Mouse (Mus musculus) forebrain, embryonic 12.5 days (tissue): ENCODE results near the gene Cdc45. TPM values are rescaled to one million over a fixed set of nuclear protein-coding genes. Genes with fewer than 3 reads are reported as not detected.

ENCODE experiments used
- ATAC-seq: fragments of 200-750 bp; cut with Nextera tagmentation; 2 replicates; pipeline ENCODE4 v1.8.0; 2017; ENCODE audit warnings: moderate TSS enrichment; ENCODE audit not compliant: low FRiP score
- H3K27ac ChIP-seq: fragments of 300-500 bp; sonication (generic); 2 replicates; pipeline ENCODE4 v1.5.1; 2016; ENCODE audit warnings: mild to moderate bottlenecking
- H3K27me3 ChIP-seq: fragments of 300-500 bp; sonication (generic); 2 replicates; pipeline ENCODE4 v1.6.1; 2016; ENCODE audit warnings: mild to moderate bottlenecking
- H3K36me3 ChIP-seq: fragments of 300-500 bp; sonication (generic); replicated peaks from 2 replicates; pipeline ENCODE4 v1.6.1; 2016; ENCODE audit warnings: mild to moderate bottlenecking
- H3K4me1 ChIP-seq: fragments of 300-500 bp; sonication (generic); 2 replicates; pipeline ENCODE4 v1.6.1; 2016
- H3K4me2 ChIP-seq: fragments of 300-500 bp; sonication (generic); 2 replicates; pipeline ENCODE4 v1.6.1; 2016; ENCODE audit warnings: mild to moderate bottlenecking, moderate library complexity
- H3K4me3 ChIP-seq: fragments of 300-500 bp; sonication (generic); replicated peaks from 2 replicates; pipeline ENCODE4 v1.5.1; 2016; ENCODE audit warnings: mild to moderate bottlenecking
- H3K9ac ChIP-seq: fragments of 300-500 bp; sonication (generic); 2 replicates; pipeline ENCODE4 v1.6.1; 2016; ENCODE audit warnings: mild to moderate bottlenecking
- H3K9me3 ChIP-seq: fragments of 300-500 bp; sonication (generic); 2 replicates; pipeline ENCODE4 v1.6.1; 2016
- WGBS: fragments of 180-500 bp; shearing (Covaris S2); methylation state at CpG from one replicate; pipeline ENCODE4 v1.1.7; 2016; 5-methylcytosine and 5-hydroxymethylcytosine counted together
- polyA plus RNA-seq: library from polyadenylated mRNA; unstranded; fragments of >200 nt; fragmentation: Nextera tagmentation; extraction: Ambion mirVana; gene quantifications from 2 replicates; pipeline ENCODE4 v1.2.1, GENCODE M21; 2016

Cdc45 gene
- polyA plus RNA-seq, 1 experiment from 2014 or later: 56.6 TPM

GRCm38 (mm10) chr16:18751885-18752499 lies 59.8 kb downstream of the Cdc45 start:
- Histone ChIP-seq H3K9me3 (no peaks in the 10 kb centered on the region), H3K27me3 (no peaks in the 10 kb centered on the region), H3K4me1 (no peaks in the 10 kb centered on the region), H3K4me3 (no peak overlapping the region), H3K4me2 (no peak overlapping the region), H3K36me3 (no peaks in the 10 kb centered on the region), H3K9ac (no peak overlapping the region), H3K27ac (no peak overlapping the region)
- no peak for ATAC-seq
- 83% methylated on average over 10 of the region's 10 CpGs for whole genome bisulfite sequencing

GRCm38 (mm10) chr16:18751101-18751500 lies 60.7 kb downstream of the Cdc45 start:
- Histone ChIP-seq H3K4me3 (no peak overlapping the region), H3K27ac (no peak overlapping the region), H3K9ac (no peak overlapping the region), H3K36me3 (no peaks in the 10 kb centered on the region), H3K4me1 (no peaks in the 10 kb centered on the region), H3K27me3 (no peaks in the 10 kb centered on the region), H3K9me3 (no peaks in the 10 kb centered on the region), H3K4me2 (no peak overlapping the region)
- WGBS: 80% methylated on average over 11 of the region's 11 CpGs
- ATAC-seq: no peak

- Histone ChIP-seq H3K27ac (no peak overlapping the region), H3K9me3 (no peaks in the 10 kb centered on the region), H3K4me3 (no peak overlapping the region), H3K36me3 (no peaks in the 10 kb centered on the region), H3K4me2 (no peak overlapping the region), H3K27me3 (no peaks in the 10 kb centered on the region; the same call in 1 of the 2 replicates), H3K4me1 (no peaks in the 10 kb centered on the region), H3K9ac (no peak overlapping the region)
- no peak for ATAC-seq
- 87% methylated on average over 20 of the region's 20 CpGs for WGBS
Measured at GRCm38 (mm10) chr16:18746268-18747122, 65.3 kb downstream of the Cdc45 start.

DNA sequence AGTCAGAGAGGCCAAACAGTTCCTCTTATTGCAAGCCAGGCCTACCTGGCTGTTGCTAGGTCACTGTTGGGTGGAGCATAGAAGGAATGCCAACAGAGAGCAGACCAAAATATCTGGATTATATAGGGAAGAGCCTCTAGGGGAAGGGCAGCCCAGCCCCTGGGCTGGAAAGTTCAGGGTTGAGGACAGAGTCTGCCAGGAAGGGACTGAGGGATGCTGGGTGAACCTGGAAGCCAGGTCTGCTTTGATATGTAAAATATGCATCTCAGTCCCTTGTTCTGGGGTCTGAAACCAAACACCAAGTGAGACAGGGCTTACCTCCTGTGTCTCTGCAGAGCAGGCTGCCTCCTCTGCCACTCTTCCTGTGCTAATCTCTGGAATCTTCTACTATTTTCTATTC lies 73.5 kb downstream of the Cdc45 start:
- ATAC-seq: no peak
- Histone ChIP-seq H3K4me1 (no peaks in the 10 kb centered on the region), H3K27ac (no peak overlapping the region), H3K36me3 (no peaks in the 10 kb centered on the region), H3K9ac (no peak overlapping the region), H3K4me3 (no peak overlapping the region), H3K9me3 (no peaks in the 10 kb centered on the region), H3K27me3 (0 out of 2 replicates have a peak, but pooled peaks cover 4% of the 10 kb centered on the region), H3K4me2 (no peak overlapping the region)

DNA sequence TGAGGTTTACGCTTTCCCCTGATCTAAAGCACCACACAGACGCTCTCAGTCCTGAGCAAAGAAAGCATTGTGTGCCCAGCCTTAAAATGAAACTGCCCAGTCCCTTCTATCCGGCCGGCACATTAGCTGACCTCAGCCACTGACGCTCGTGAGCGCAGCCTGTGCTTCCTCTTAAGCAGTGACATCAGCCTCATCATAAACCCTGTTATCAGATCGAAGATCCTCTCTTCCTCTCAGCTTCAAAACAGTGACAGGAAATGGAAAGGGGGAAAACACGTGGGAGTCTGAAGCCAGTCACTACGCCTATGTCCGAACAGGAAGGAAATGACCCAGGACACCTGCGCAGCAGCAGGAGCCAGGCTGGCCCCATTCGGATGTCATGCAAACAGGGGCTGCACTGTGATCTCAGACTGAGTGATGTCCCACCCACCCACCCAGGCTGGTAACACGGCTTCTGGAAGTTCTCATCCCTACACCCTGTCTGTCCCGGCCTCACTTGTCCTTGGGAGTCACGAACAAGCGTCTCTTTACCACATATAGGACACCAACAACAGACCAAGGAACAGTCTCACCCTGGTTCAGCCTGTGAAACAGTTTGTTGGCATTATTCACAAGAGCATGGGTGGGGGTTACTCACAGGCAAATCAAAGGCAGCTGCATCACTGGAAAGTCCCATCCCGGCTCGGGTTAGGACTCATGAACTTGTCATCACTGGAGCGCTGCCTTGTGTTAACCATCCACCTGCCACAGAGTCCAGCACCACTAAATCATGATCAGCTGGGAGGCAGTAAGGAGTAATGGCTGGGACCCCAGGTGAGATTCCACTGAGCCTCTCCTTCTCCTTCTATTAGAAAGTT lies 78.5 kb downstream of the Cdc45 start:
- Histone ChIP-seq H3K4me1 (no peaks in the 10 kb centered on the region), H3K9ac (no peak overlapping the region), H3K36me3 (no peaks in the 10 kb centered on the region), H3K27ac (no peak overlapping the region), H3K27me3 (0 out of 2 replicates have a peak, but pooled peaks cover 4% of the 10 kb centered on the region), H3K4me2 (no peak overlapping the region), H3K4me3 (no peak overlapping the region), H3K9me3 (no peaks in the 10 kb centered on the region)
- WGBS: 71% methylated on average over 20 of the region's 20 CpGs
- no peak for ATAC-seq

DNA sequence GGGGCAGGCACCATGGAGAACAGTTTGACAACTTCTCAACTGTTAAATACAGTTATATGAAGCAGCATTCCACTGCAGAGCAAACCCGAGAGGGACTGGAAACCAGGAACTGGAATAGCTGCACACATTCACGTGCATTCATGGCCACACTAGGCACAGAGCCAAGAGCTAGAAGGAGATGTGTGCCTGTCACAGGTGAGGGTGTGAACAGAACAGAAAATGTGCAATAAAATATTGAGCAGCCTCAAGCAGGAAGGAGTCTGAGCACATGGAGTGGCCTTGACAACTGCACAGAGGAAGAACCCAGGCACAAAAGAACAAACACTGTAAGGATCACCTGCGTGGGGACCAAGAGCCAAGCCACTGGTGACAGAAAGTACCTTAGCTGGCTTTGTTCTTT lies 81.1 kb downstream of the Cdc45 start:
- no peak overlapping the region for H3K4me2 ChIP-seq

More for the DNA sequence above, 81.1 kb downstream of the Cdc45 start:
- no peaks in the 10 kb centered on the region for H3K4me1 ChIP-seq
- no peak for ATAC-seq
- whole genome bisulfite sequencing: 78% methylated on average over 3 of the region's 3 CpGs
- no peaks in the 10 kb centered on the region for H3K36me3 ChIP-seq
- H3K9me3 ChIP-seq: no peaks in the 10 kb centered on the region
- no peak overlapping the region for H3K27ac ChIP-seq
- H3K9ac ChIP-seq: no peak overlapping the region
- H3K4me3 ChIP-seq: no peak overlapping the region
- H3K27me3 ChIP-seq: no peaks in the 10 kb centered on the region

Other genes with a start within 250 kb of the Cdc45 start
- 1.3 and 1.7 TPM in 2 replicates for gene Tbx1, start 221.3 kb downstream of the Cdc45 start, polyA plus RNA-seq
- 4.4 and 5.7 TPM in 2 replicates for gene Gp1bb, start 189.6 kb downstream of the Cdc45 start, polyA plus RNA-seq
- gene Gm49601, start 185.6 kb downstream of the Cdc45 start, polyA plus RNA-seq: 10.6 and 10.7 TPM in 2 replicates
- gene Sept5, start 182.0 kb downstream of the Cdc45 start, polyA plus RNA-seq: 68.4 and 69.3 TPM in 2 replicates
- 24.4 and 24.7 TPM in 2 replicates for gene Cldn5, start 35.1 kb downstream of the Cdc45 start, polyA plus RNA-seq
- 111 and 113 TPM in 2 replicates for gene Ufd1, start 208 bp downstream of the Cdc45 start, polyA plus RNA-seq
- gene 2510002D24Rik, start 24.6 kb upstream of the Cdc45 start, polyA plus RNA-seq: 19.5 and 28.7 TPM in 2 replicates
- gene Gm28539, start 24.6 kb upstream of the Cdc45 start, polyA plus RNA-seq: not detected in 2 replicates
- 83.6 and 93.9 TPM in 2 replicates for gene Mrpl40, start 64.9 kb upstream of the Cdc45 start, polyA plus RNA-seq
- 28.1 and 29.1 TPM in 2 replicates for gene Hira, start 65.0 kb upstream of the Cdc45 start, polyA plus RNA-seq